Mouse (Mus musculus) spleen, postnatal 36 days (tissue): ENCODE results near the gene Cldn13.

Experiments
- DNase-seq, 2 experiments: peaks; one replicate each; pipeline ENCODE4 v3.0.0; 2022; ENCODE audit warnings: low spot score in 2 of 2, mixed read lengths in 1 of 2

The Cldn13 gene

GRCm38 (mm10) chr5:134892717-134893116, 22.6 kb downstream of the Cldn13 start:
- DNase-seq = no peak

GRCm38 (mm10) chr5:134891552-134891951, 23.8 kb downstream of the Cldn13 start:
- no peak for DNase-seq

GRCm38 (mm10) chr5:134890601-134891054, 24.7 kb downstream of the Cldn13 start:
- DNase-seq = no peak

GRCm38 (mm10) chr5:134888505-134888904, 26.8 kb downstream of the Cldn13 start:
- DNase-seq = no peak

- no peak for DNase-seq
Observed at GRCm38 (mm10) chr5:134887447-134888335, 27.6 kb downstream of the Cldn13 start.

- DNase-seq = no peak
Observed at GRCm38 (mm10) chr5:134883077-134883476, 32.2 kb downstream of the Cldn13 start.

GRCm38 (mm10) chr5:134876801-134877200, 38.5 kb downstream of the Cldn13 start:
- DNase-seq = no peak

- no peak for DNase-seq
Observed at GRCm38 (mm10) chr5:134875245-134875644, 40.1 kb downstream of the Cldn13 start.

- no peak for DNase-seq
Observed at GRCm38 (mm10) chr5:134873956-134874879, 41.1 kb downstream of the Cldn13 start.

- DNase-seq = no peak
Observed at GRCm38 (mm10) chr5:134873034-134873433, 42.3 kb downstream of the Cldn13 start.

- DNase-seq = no peak
Observed at GRCm38 (mm10) chr5:134872597-134872996, 42.7 kb downstream of the Cldn13 start.

- no peak for DNase-seq
Observed at GRCm38 (mm10) chr5:134868506-134868905, 46.8 kb downstream of the Cldn13 start.

- no peak for DNase-seq
Observed at GRCm38 (mm10) chr5:134867320-134868144, 47.8 kb downstream of the Cldn13 start.

- no peak for DNase-seq
Observed at GRCm38 (mm10) chr5:134865158-134865557, 50.2 kb downstream of the Cldn13 start.
